Mouse (Mus musculus): ENCODE measurements around the gene Gm29049. TPM values are rescaled to one million over a fixed set of nuclear protein-coding genes. Genes with fewer than 3 reads are reported as not detected.
"Not testable (repeated sequence)": the region's sequence is repeated elsewhere in the genome, so short reads cannot be mapped to it uniquely, and the experiment has no call there.

Gene Gm29049
- total RNA-seq (2014; rRNA removed) (not detected in 2 replicates), polyA plus RNA-seq (2015; fragmentation: Nextera tagmentation; extraction: Ambion mirVana) (not detected in 2 replicates)

- H3K4me2 ChIP-seq (ENCODE audit: low read depth, low read length, poor library complexity, severe bottlenecking); H3K27ac ChIP-seq (ENCODE audit: low read depth, low read length); H3K4me1 ChIP-seq (ENCODE audit: insufficient read depth, low read length); H3K9ac ChIP-seq (replicated peaks; ENCODE audit: low read length, poor library complexity, severe bottlenecking); ATAC-seq (ENCODE audit: low FRiP score); DNase-seq (ENCODE audit: low spot score); H3K36me3 ChIP-seq (ENCODE audit: insufficient read depth, low read length); H3K27me3 ChIP-seq (ENCODE audit: insufficient read depth, low read length); H3K4me3 ChIP-seq (ENCODE audit: low read depth, low read length); H3K9me3 ChIP-seq (ENCODE audit: low read length): not testable (repeated sequence)
- 29% methylated on average over 2 of the region's 3 CpGs for whole genome bisulfite sequencing
These were observed at the start of gene Gm29049 for GRCm38 (mm10) chrY:7997068-7997467. TSS of gene Gm29049 (minus strand) at chrY:7997168.

Other genes starting within 250 kb of the Gm29049 start
- gene Gm20825, start 74.3 kb upstream of the Gm29049 start, total RNA-seq (2014; rRNA removed) = not detected in 2 replicates
- not detected in 2 replicates for gene Gm20825, start 74.3 kb upstream of the Gm29049 start, polyA plus RNA-seq (2015; fragmentation: Nextera tagmentation; extraction: Ambion mirVana)